Mouse (Mus musculus): Measurements from ENCODE around the gene Lamp2.
"Not testable (repeated sequence)": the region's sequence is repeated elsewhere in the genome, so short reads cannot be mapped to it uniquely, and the experiment has no call there.

The Lamp2 gene

GRCm38 (mm10) chrX:38455890-38456634 lies at the start of gene Lamp2:
Gene Lamp2, minus strand, starts transcription at chrX:38456454.
- DNase-seq, result peak; percentile 91

- no peak for DNase-seq
These were observed 48.6 kb upstream of the Lamp2 start for GRCm38 (mm10) chrX:38504846-38505245.

GRCm38 (mm10) chrX:38502182-38502581 lies 45.9 kb upstream of the Lamp2 start:
- not testable (repeated sequence) for DNase-seq

GRCm38 (mm10) chrX:38485464-38485863 lies 29.2 kb upstream of the Lamp2 start:
- DNase-seq, result not testable (repeated sequence)

GRCm38 (mm10) chrX:38478583-38478982 lies 22.3 kb upstream of the Lamp2 start:
- no peak for DNase-seq

- DNase-seq, result peak; percentile 89
These were observed 17.5 kb upstream of the Lamp2 start for GRCm38 (mm10) chrX:38473537-38474299.

GRCm38 (mm10) chrX:38473164-38473536 lies 16.9 kb upstream of the Lamp2 start:
- no peak for DNase-seq

- peak; percentile 56 for DNase-seq
These were observed 10.0 kb upstream of the Lamp2 start for GRCm38 (mm10) chrX:38466236-38466635.

- no peak for DNase-seq
These were observed 6.9 kb upstream of the Lamp2 start for GRCm38 (mm10) chrX:38463160-38463559.

- DNase-seq, result no peak
These were observed 5.8 kb upstream of the Lamp2 start for GRCm38 (mm10) chrX:38462101-38462500.

- DNase-seq, result no peak
These were observed 4.6 kb upstream of the Lamp2 start for GRCm38 (mm10) chrX:38460887-38461286.

- peak; percentile 48 for DNase-seq
These were observed 2.8 kb upstream of the Lamp2 start for GRCm38 (mm10) chrX:38459076-38459475.

GRCm38 (mm10) chrX:38456635-38457006 lies 367 bp upstream of the Lamp2 start:
- DNase-seq, result no peak

GRCm38 (mm10) chrX:38455474-38455873 lies 780 bp downstream of the Lamp2 start:
- DNase-seq, result no peak

- peak; percentile 55 for DNase-seq
These were observed 1.4 kb downstream of the Lamp2 start for GRCm38 (mm10) chrX:38454900-38455299.

- no peak for DNase-seq
These were observed 2.3 kb downstream of the Lamp2 start for GRCm38 (mm10) chrX:38453924-38454323.

GRCm38 (mm10) chrX:38450476-38450875 lies 5.8 kb downstream of the Lamp2 start:
- no peak for DNase-seq

GRCm38 (mm10) chrX:38445705-38446104 lies 10.5 kb downstream of the Lamp2 start:
- no peak for DNase-seq

GRCm38 (mm10) chrX:38442425-38442824 lies 13.8 kb downstream of the Lamp2 start:
- peak; percentile 72 for DNase-seq

GRCm38 (mm10) chrX:38439629-38440028 lies 16.6 kb downstream of the Lamp2 start:
- DNase-seq, result no peak

- DNase-seq, result peak; percentile 79
These were observed 18.0 kb downstream of the Lamp2 start for GRCm38 (mm10) chrX:38438147-38438791.

- DNase-seq, result no peak
These were observed 26.8 kb downstream of the Lamp2 start for GRCm38 (mm10) chrX:38429455-38429854.

GRCm38 (mm10) chrX:38428818-38429440 lies 27.3 kb downstream of the Lamp2 start:
- DNase-seq, result peak; percentile 47

All from kidney, adult 9 months (tissue).